Mouse (Mus musculus): ENCODE data around the gene Dusp18.
A peak's percentile ranks its signal among the peaks of the same experiment; 100 is the strongest.
"Not testable (repeated sequence)": the region's sequence is repeated elsewhere in the genome, so short reads cannot be mapped to it uniquely, and the experiment has no call there.

Dusp18 gene

GRCm38 (mm10) chr11:3887331-3887730, 7.7 kb upstream of the Dusp18 start:
- no peak for DNase-seq (ENCODE audit: extremely low read depth, low read depth)

- DNase-seq (ENCODE audit: extremely low read depth, low read depth), result no peak
Measured at GRCm38 (mm10) chr11:3893970-3894369, 1.1 kb upstream of the Dusp18 start.

DNA sequence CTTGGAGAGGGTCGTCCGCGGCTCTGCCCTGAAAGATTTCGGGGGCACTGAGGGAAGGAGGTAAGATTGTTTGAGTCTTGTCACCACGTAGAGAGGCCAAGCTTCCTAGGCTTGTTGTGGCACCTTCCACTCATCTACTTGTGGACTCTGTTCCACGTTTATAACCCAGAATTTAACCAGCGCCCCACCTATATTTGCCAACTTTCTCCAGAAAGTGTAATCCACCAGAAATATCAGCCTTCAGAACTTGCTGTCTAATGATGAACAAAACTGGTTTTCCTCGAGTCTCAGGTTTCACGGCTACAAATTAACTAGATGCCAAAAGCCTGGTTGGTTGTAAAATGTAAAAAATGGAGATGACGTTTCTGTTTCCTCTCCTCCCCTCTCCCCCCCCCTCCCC, 418 bp downstream of the Dusp18 start:
- DNase-seq (ENCODE audit: extremely low read depth, low read depth), result no peak

- DNase-seq (ENCODE audit: extremely low read depth, low read depth), result no peak
Measured at GRCm38 (mm10) chr11:3895933-3896332, 893 bp downstream of the Dusp18 start.

GRCm38 (mm10) chr11:3900296-3900695, 5.3 kb downstream of the Dusp18 start:
- no peak for DNase-seq (ENCODE audit: extremely low read depth, low read depth)

GRCm38 (mm10) chr11:3902516-3902915, 7.5 kb downstream of the Dusp18 start:
- no peak for DNase-seq (ENCODE audit: extremely low read depth, low read depth)

DNA sequence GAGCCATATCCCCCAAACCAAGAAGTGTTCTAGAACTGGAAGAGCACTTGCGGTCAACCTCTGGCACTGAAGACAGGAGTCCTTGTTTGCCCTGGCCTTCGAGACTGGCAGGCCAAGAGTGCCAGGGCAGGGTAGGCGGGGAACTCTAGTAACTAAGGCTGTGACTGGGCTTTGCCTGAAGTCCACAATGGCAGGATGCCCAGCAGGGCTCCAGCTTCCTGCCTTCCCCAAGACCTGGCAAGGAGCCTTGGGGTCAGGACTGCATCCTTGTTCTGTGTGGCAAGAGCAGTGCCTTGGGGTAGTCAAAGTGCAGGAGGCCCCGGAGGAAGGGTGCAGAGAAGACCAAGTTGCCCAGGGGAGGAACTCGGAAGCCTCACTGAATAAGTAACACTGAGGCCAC, 8.0 kb downstream of the Dusp18 start:
- DNase-seq (ENCODE audit: extremely low read depth, low read depth), result no peak

- no peak for DNase-seq (ENCODE audit: extremely low read depth, low read depth)
Measured at GRCm38 (mm10) chr11:3904673-3905072, 9.6 kb downstream of the Dusp18 start.

DNA sequence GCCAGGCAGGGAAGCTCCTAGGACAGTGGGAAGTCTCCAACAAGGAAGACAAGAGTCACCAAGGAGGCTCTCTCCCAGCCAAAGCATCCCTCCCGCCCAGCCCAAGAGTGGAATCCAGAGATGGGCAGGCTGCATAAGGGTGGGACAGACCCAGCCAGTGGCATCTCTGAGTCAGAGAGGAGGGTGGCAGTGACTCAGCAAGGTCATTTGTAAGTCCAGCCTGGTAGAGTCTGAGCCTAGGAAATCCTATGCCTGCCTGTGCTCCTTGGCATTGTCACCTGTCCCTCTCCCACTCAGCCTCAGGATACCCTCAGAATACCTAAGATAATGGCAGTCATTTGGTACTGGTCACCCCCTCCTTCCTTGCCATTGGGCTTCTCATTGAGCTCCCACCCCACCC, 10.4 kb downstream of the Dusp18 start:
- no peak for DNase-seq (ENCODE audit: extremely low read depth, low read depth)

DNA sequence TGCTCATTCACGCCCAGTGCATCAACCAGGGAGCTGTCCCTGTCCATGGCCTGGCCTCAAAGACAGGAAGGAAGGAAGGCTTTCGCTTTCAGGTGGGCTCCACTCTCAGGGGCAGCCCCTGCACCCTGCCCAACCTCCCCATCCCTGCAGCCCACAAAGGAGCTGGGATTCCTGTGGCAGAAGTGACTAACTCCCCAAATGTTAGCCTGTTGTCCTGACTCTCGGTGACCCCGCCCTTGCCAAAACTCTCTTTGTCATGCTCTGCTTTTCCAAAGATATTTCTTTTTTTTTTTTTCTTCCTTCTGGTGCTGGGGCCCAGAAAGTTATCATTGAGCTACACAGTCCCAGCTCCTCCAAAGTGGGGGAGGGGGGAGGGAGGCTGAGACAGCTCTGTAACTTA, 14.2 kb downstream of the Dusp18 start:
- no peak for DNase-seq (ENCODE audit: extremely low read depth, low read depth)

GRCm38 (mm10) chr11:3910513-3911310, 15.7 kb downstream of the Dusp18 start:
- DNase-seq (ENCODE audit: extremely low read depth, low read depth), result peak; percentile 42

- not testable (repeated sequence) for DNase-seq (ENCODE audit: extremely low read depth, low read depth)
Measured at GRCm38 (mm10) chr11:3911440-3911839, 16.4 kb downstream of the Dusp18 start.

DNA sequence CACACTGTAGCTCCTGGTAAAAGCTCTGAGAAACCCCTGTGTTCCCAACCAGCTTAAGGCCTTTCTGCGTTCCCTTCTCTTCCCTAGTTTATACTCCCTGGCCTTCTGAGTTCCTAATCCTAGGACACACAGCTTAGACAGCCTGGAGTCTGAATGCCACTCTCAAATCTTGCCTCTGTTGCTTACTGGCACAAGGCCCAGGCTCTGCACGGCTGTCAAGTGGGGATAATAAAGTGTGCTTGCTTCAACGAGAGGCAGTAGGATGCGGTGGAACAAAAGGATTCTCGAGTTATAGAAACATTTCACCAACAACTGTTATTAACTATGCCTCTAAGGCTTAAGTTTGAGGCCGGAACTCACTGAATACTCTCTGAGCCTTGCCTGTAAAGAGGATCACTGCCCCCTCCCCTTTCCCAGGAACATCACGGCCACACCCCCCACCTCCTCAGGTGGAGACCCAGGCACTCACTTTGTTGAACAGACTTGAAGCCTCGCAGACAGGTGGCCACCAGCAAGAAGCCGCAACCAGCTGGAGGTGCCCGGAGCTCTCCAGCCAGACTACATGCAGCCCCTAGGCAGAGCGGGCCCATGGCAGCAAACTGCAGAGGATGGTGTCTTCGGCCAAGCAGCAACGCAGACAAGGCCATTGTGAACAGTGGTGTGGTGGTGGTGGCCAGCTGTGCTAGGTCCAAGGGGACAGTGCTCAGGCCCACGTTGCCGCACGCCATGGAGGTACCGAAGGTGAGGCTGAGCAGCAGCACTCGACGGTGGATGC, 17.2 kb downstream of the Dusp18 start:
- DNase-seq (ENCODE audit: extremely low read depth, low read depth), result no peak

DNA sequence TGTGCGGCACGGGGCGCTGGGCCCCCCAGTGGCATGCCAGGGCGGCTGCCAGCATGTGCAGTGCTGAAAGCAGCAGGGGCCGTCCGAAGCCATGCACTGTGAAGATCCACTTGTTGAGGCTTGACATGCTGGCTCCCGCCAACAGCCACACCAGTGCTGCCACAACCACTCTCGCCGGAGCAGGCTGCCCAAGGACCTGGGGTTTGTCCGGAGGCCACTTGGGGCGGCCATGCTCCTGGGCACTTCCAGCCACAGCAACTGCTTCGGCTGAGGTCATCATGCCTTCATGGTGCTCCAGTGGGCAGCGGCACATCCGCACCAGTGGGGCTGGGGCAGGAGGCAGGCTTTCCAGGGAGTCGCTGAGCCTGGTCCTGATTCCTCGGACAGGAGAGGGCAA, 17.8 kb downstream of the Dusp18 start:
- DNase-seq (ENCODE audit: extremely low read depth, low read depth), result no peak

DNA sequence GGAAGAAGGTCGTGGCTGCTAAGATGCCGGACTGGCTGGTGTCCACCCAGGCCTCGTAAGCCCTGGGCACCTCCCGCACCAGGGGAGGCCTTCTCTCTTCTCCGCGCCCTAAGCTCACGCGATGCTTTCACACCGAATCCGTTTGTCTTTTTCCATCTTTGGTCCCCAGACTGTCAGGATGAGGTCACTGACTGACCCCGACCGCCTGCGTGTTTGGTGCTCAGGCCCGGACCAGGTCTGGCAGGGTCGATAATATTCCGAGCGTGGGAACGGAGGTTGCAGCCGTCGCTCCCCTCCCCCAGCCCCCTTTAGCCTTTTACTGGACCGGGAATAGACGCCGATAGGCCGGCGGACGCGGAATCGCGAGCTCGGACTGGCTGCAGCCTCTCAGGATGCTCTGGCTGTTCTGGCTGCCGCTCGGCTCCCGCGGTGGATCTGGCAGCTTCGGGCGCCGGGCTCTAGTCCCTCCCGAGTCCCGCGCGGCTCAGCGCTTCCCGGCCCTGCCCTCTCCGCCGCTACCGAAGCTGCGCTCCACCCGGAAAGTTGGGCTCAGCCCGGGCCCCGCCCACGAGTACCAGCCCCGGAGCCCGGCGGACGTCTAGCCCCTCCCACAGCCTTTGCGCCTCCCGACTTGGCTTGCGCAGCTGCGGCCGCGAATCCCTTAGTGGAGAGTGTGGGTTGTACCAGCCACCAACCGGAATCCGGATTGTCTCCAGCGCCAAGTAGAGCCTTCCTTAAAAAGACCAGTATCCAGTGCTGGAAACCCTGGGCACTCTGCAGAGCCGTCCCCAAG, 18.5 kb downstream of the Dusp18 start:
- DNase-seq (ENCODE audit: extremely low read depth, low read depth), result peak; percentile 89

- peak; percentile 88 for DNase-seq (ENCODE audit: extremely low read depth, low read depth)
Measured at GRCm38 (mm10) chr11:3914109-3914840, 19.2 kb downstream of the Dusp18 start, which contains the start of gene Slc35e4. Gene Slc35e4, minus strand, starts transcription at chr11:3914664.

DNA sequence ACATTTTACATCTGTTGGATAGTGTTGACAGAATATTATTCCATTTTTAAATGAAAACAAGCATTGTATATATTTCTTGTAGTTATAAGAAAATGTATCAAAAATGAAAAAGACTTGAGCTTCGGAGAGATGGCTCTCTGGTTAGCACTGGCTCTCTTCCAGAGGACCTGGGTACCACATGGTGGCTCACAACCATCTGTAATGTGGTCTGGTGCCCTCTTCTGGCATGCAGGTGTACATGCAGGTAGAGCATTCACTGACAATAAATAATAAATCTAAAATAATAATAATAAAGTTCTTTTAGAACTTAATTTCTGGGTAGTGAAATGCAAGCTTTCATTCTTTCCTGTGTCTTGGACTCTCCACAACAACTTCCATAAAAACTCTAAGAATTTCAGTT, 23.7 kb downstream of the Dusp18 start:
- no peak for DNase-seq (ENCODE audit: extremely low read depth, low read depth)

GRCm38 (mm10) chr11:3920476-3920875, 25.4 kb downstream of the Dusp18 start:
- no peak for DNase-seq (ENCODE audit: extremely low read depth, low read depth)

GRCm38 (mm10) chr11:3921281-3921850, 26.3 kb downstream of the Dusp18 start:
- peak; percentile 41 for DNase-seq (ENCODE audit: extremely low read depth, low read depth)

GRCm38 (mm10) chr11:3922115-3922514, 27.1 kb downstream of the Dusp18 start:
- DNase-seq (ENCODE audit: extremely low read depth, low read depth), result no peak

DNA sequence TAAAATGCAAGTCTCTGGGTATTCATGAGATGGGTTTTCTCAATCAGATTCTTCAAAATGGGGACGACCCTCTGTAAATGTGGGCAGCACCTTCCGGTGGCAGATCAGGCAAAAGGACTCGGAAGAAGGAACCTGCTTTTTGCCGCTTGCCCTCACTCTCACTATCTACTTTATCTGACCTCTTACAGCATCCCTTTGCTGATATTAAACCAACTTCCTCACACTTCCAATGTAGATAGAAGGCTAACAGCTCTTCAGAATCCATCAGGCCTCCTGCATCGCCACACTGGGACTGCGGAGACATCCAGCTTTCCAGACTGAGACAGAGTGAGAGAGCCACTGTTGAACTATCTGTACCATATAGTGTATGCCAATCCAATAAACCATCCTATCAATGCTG, 27.7 kb downstream of the Dusp18 start:
- DNase-seq (ENCODE audit: extremely low read depth, low read depth), result no peak
